Mouse (Mus musculus) T-helper 2 cell (primary cell): ENCODE measurements around the gene Dennd4a.

ENCODE experiments used
- in situ Hi-C: fragments of 300-600 bp; cut with MboI, MseI; formaldehyde crosslinking; loops from one replicate; pipeline ENCODE4 v1.15.1; 2025; ENCODE audit warnings: high pct_unique_total_duplicates

Gene Dennd4a

GRCm38 (mm10) chr9:64913406-64913805 is 102.3 kb downstream of the Dennd4a start:
- in situ Hi-C loops, result no loop called here

- in situ Hi-C loops, result no loop called here
Measured at GRCm38 (mm10) chr9:64913973-64914372, 102.8 kb downstream of the Dennd4a start.

- in situ Hi-C loops, result no loop called here
Measured at GRCm38 (mm10) chr9:64914629-64915028, 103.5 kb downstream of the Dennd4a start.

GRCm38 (mm10) chr9:64918560-64918959 is 107.4 kb downstream of the Dennd4a start:
- in situ Hi-C loops, result no loop called here

GRCm38 (mm10) chr9:64925771-64926170 is 114.6 kb downstream of the Dennd4a start:
- in situ Hi-C loops, result no loop called here

- in situ Hi-C loops, result no loop called here
Measured at GRCm38 (mm10) chr9:64926201-64926991, 115.3 kb downstream of the Dennd4a start.

- in situ Hi-C loops, result no loop called here
Measured at GRCm38 (mm10) chr9:64930256-64930655, 119.1 kb downstream of the Dennd4a start.

- in situ Hi-C loops, result no loop called here
Measured at GRCm38 (mm10) chr9:64931751-64932610, 120.8 kb downstream of the Dennd4a start.

GRCm38 (mm10) chr9:64934015-64934754 is 123.0 kb downstream of the Dennd4a start:
- in situ Hi-C loops, result no loop called here

- in situ Hi-C loops, result no loop called here
Measured at GRCm38 (mm10) chr9:64936508-64936907, 125.4 kb downstream of the Dennd4a start.

GRCm38 (mm10) chr9:64937491-64937890 is 126.4 kb downstream of the Dennd4a start:
- in situ Hi-C loops, result no loop called here

- in situ Hi-C loops, result no loop called here
Measured at GRCm38 (mm10) chr9:64938535-64938934, 127.4 kb downstream of the Dennd4a start.

GRCm38 (mm10) chr9:64939281-64939680 is 128.1 kb downstream of the Dennd4a start:
- in situ Hi-C loops, result no loop called here

- in situ Hi-C loops, result no loop called here
Measured at GRCm38 (mm10) chr9:64939790-64940189, 128.7 kb downstream of the Dennd4a start.

GRCm38 (mm10) chr9:64940731-64941346 is 129.7 kb downstream of the Dennd4a start:
- in situ Hi-C loops, result no loop called here

GRCm38 (mm10) chr9:64941650-64942049 is 130.5 kb downstream of the Dennd4a start:
- in situ Hi-C loops, result no loop called here

- in situ Hi-C loops, result no loop called here
Measured at GRCm38 (mm10) chr9:64943997-64944396, 132.9 kb downstream of the Dennd4a start.

- in situ Hi-C loops, result no loop called here
Measured at GRCm38 (mm10) chr9:64947483-64948095, 136.4 kb downstream of the Dennd4a start.

GRCm38 (mm10) chr9:64951161-64951657 is 140.1 kb downstream of the Dennd4a start, which contains the start of gene Slc24a1:
TSS of gene Slc24a1 (minus strand) at chr9:64951607.
- in situ Hi-C loops, result no loop called here

- in situ Hi-C loops, result no loop called here
Measured at GRCm38 (mm10) chr9:64952055-64952454, 140.9 kb downstream of the Dennd4a start.

GRCm38 (mm10) chr9:64953190-64953589 is 142.1 kb downstream of the Dennd4a start:
- in situ Hi-C loops, result no loop called here
